Mouse (Mus musculus) left cerebral cortex, postnatal 10 days (tissue): Measurements from ENCODE around the gene Slc16a5. TPM values are rescaled to one million over a fixed set of nuclear protein-coding genes. Genes with fewer than 3 reads are reported as not detected.

Experiments used
- DNase-seq, 2 experiments: peaks; one replicate each; pipeline ENCODE4 v3.0.0; 2021 to 2022; ENCODE audit warnings: low spot score in 2 of 2, mixed read lengths in 1 of 2; ENCODE audit errors: extremely low spot score in 1 of 2
- intact Hi-C: fragments of 180-260 bp; cut with DNase I; formaldehyde crosslinking; loops from one replicate; pipeline ENCODE4 v1.15.1; 2025
- total RNA-seq, 2 experiments: library from RNA; stranded (reverse); gene quantifications; 2 replicates each; pipeline ENCODE4 v1.2.3; 2021

The Slc16a5 gene
- total RNA-seq, result not detected

DNA sequence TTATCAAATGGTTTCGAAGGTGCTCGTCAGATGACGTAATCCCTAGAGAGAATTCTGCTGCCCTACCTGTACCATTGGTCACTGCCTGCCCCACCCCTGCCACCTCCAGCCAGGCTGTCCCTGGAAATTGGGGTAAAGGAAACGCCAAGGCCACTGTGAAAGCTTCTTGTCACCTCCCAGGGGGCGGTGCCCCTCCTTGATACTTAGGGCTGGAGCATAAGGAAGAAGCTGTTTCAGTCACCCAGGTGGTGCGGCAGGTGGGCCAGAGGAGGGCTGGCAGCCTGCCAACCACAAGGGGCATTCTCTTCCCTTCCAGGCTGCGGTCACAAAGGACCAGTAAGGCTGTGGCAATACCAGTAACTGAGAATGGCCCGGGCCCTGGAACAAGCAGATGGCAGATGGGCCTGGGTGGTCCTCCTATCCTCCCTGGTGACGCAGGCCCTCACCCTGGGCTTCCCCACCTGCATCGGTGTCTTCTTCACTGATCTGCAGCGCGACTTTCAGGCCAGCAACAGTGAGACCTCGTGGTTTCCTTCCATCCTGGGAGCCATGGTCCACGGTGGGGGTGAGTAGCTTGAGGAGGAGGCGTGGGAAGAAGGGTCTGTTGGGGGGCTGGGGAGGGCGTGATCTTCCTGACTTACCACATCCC is at the start of gene Slc16a5:
Slc16a5 (plus strand) TSS at position 232 of the 649 bp plus-strand sequence.
- no peak for DNase-seq
- intact Hi-C loops, result no loop called here

DNA sequence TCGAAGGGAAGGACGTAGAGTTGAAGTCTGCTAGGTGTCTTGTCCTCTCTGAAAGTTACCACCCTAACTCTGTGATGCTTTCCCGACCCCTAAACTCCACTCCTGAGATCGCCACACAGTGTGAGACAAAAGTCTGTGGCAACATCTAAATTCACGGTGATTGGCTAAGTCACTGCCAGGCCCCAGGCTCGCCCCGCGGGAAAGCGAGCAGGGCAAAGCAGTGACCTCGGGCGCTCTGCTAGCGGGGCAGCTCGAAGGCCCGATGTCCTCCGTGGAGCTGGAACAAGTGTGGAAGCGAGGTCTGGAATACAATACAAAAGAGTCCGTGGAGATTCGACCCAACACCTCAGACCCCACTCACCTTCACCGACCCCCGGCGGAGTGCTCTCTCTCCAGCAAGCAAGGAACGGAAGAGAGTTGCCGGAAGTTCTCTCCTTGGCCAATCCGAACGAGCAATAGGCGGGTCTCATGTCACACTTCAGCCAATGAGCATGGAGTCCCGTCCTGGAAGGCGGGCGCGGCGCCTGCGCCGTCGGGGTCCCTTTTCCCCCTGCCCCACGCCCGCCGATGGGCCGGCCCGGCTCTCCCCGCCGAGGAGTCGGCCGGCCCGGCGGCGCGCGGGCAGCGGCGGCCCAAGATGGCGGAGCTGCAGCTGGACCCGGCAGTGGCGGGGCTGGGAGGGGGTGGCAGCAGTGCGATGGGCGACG is 42.6 kb upstream of the Slc16a5 start, which contains the start of the genes Atp5h and Kctd2:
Atp5h (minus strand) TSS at position 432 of the 707 bp plus-strand sequence.
Kctd2 (plus strand) TSS at position 598 of the 707 bp plus-strand sequence.
- DNase-seq, result peak; percentile 95 to 97
- intact Hi-C loops, result loop anchor here (2.0 kb wide), 1 partner anchor 55 kb away; the partner anchor contains the start of gene Armc7

DNA sequence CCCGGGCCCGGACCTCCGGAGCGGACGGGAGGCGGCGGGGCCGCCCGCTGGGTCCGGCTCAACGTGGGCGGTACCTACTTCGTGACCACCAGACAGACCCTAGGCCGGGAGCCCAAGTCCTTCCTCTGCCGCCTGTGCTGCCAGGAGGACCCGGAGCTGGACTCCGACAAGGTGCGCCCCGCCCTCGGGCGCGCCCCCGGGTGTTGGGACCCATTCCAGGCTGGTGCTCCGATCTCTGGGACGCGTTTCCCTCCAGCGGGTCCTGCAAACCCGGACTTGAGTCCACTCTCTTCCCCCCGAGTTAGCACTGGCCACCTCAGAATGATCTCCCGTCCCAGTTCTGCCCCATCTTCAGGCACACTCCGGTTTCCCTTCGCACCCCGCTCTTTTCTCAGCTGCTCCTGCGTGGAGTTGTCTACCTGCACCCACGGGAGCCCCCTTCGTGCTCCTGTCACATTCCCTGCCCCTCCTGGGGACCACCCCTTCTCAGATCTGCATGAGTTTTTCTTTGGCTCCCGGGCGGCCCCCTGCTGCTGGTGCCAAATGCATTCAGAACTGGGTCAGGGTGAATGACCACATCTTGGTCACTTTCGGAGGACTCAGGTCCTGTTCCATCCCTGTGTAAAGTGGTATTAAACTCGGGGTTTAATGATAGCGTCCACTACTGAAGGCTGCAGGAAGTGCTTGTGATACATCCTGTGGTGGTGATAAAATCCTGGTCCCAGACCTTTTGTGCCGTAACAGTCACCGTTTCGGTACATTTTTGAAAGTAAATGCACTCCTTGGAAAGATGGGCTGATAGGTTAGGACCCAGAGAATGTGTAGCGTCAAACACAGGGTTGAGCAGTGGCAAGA is 41.7 kb upstream of the Slc16a5 start:
- peak; percentile 30 to 81 for DNase-seq
- intact Hi-C loops, result loop anchor here (2.0 kb wide), 1 partner anchor 54 kb away; the partner anchor contains the start of gene Armc7

DNA sequence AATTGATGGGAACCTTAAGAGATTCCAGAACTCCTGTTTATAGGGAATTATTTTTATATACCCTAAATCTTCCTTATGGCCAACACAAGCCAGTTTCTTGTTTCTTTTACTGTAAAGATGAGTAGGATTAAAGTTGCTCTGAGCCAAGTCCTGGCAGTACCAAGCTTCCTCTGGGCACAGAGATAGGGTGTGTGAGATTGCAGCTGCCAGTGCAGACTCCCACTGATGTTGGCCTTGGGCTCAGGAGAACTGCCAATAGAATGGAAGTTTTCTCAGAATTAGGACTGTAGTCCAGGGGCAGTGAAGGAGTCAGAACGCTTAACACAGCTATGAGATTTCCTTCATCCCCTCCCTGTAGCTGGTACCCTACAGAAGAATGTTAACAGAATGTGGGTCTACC is 40.9 kb upstream of the Slc16a5 start:
- no peak for DNase-seq
- intact Hi-C loops, result loop anchor here (2.0 kb wide), 1 partner anchor 53 kb away; the partner anchor contains the start of gene Armc7

DNA sequence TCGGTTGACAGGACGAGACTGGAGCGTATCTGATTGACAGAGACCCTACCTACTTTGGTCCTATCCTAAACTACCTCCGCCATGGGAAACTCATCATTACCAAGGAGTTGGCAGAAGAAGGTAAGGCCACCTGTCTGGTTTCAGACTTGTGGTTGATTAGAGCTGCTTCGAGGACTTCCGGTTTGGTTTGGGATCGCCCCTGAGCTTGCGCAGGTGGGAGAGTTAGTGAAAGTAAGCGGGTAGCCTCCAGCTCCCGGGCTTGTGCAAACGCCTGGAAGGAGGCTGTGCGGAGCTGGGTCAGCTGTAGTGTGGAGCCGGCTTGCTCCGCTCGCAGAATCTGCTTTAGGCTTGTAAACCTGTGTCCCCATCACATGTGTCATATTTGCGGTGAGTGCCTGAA is 40.3 kb upstream of the Slc16a5 start:
- no peak for DNase-seq
- intact Hi-C loops, result loop anchor here (2.0 kb wide), 1 partner anchor 53 kb away; the partner anchor contains the start of gene Armc7

- intact Hi-C loops, result no loop called here
- DNase-seq, result no peak
These were observed 39.2 kb upstream of the Slc16a5 start for GRCm38 (mm10) chr11:115423091-115423490.

GRCm38 (mm10) chr11:115424666-115425065 is 37.6 kb upstream of the Slc16a5 start:
- intact Hi-C loops, result no loop called here
- no peak for DNase-seq

DNA sequence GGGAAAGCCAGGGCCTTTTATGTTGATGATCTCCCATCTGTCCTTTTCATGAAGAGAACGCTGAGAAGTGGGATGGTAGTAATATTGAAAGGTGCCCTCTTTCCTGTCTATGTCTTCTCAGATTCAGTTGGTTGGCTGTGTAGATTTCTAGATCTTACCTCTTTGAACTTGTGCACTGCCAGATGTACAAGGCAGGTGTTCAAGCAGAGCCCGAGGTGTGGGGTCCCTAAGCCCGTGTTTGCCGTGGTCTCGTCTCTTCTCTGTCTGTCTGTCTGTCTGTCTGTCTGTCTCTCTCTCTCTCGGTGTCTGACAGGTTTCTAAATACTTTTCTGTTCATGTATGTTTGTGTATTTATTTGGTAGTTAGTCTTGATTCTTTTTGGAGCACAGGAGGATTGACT is 36.6 kb upstream of the Slc16a5 start:
- no peak for DNase-seq
- intact Hi-C loops, result no loop called here

DNA sequence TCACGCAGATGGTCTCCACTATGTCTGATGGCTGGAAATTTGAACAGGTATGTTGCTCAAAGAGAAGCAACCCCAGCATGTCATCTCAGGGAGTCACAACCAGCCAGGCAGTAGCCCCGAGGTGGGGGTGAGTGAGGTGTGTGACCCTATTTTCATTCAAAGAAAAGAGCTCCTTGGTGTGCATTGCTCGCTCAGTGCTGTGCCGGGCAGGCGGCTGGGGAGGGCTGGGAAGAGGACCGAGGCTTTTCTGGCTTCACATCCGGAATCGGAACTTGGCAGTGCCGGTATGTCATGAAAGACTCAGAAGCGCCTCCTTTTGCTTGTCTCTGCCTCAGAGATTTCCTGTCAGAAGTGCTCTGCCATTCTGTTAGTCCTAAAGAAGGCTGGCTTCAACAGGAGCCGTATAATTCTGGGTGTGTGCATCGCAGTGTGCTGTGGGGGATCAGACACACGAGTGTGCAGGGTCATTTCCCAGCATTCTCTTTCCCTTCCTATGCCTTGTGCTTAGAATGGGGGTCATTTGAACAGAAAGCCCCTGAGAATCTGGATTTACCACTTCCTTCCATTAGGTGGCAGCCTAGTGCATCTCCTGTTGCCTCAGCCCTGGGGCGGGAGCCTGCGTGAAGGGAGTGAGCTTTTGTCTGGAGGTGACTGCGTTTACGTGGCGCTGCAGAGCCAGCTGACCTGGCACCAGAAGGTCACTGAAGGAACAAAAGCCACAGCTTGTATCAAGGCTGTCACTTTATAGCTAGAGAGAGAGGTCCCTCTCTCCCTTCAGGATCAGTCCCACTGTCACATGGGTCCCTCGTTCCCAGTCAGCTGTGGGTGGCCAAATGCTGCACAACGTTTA is 34.6 kb upstream of the Slc16a5 start:
- intact Hi-C loops, result no loop called here
- DNase-seq, result peak; percentile 72 to 83

DNA sequence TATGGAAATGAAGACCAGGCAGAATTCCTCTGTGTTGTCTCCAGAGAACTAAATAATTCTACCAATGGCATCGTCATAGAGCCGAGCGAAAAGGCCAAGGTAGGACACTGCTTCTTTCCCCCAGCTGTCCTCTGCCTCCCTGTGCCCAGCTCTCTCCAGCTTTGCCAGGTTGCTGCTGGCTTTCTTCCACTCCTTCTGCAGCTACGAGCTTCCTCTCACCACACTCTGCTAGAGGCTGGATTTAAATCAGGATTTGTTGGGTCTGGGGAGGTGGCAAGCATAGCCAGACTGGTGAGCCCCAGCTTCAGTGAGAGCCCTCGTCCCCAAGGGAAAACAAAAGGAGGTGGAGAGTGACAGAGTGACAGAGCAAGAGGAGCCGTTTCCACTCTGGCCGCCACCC is 33.0 kb upstream of the Slc16a5 start:
- DNase-seq, result no peak

GRCm38 (mm10) chr11:115430561-115430960 is 31.7 kb upstream of the Slc16a5 start:
- DNase-seq, result no peak
- intact Hi-C loops, result no loop called here

More for the DNA sequence above, 33.0 kb upstream of the Slc16a5 start:
- intact Hi-C loops, result no loop called here

DNA sequence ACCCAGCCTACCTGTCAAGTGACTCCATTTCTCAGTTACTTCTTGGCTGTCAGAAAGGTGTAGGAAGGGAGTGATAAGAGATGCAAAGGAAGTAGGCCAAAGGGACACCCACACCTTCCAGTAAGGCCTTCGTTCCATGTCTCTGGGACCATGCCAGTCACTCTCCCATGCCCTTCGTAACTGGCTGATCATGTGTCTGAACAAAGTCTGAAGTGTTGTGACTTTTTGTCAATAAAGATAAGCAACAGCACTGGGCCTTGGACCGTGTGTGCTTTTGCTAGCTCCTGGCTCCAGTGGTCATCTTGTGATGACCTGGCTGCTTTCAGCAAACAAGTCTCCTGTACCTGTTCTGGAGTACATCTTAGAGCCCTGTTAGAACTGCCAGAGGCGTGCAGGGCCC is 29.5 kb upstream of the Slc16a5 start:
- intact Hi-C loops, result no loop called here
- no peak for DNase-seq

DNA sequence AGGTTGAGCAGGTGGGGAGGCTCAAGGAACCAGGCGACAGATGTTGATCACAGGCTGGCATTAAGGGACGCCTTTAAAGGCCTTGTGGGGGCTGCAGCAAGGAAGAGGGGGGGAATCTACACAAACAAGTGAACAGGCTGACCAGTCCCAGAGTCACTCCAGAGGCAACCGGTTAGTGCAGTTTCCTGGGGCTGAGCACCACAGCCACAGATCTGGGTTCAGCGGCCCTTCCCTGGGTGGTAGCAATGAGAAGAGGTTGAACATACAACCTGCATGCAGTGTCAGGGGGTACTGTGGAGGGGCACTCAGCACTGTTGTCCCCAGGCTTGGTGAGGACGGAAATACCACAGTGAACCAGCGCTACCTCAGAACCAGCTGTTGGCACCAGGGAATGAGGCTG is 28.9 kb upstream of the Slc16a5 start:
- DNase-seq, result no peak
- intact Hi-C loops, result no loop called here

DNA sequence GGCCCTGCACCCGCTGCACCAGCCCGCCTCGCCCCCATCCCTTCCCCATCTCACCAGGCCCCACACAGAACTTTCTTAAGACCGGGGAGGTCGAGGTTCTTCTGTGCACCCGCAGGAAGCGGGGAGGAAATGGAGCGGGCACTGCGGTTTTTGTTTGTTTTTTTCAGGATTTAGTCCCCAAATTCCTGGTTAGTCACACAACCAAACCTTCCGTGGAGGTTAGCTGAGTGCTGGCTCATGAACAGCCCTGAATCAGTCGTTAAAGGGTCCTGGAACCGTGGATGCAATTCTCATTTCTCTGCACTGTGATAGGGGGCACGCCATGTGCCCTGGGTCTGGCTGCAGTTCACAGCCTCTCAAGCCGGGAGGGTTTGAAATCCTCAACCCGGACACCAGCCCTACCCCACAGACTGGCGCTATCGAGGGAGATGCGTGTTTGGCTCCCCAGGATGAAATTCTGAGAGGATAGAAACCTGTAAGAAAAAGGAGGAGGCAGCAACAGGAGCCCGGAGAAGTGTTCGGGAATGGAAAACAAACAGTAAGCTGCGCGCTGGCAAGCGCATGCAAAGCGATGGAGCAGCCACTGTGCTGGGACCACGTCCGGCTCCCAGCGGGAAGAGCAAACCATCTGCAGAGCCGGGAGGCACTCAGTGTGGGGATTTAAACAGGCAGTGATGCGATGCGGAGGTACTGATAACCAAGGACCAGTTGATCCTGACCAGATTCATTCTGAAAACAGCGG is 26.5 kb upstream of the Slc16a5 start:
- peak in 1 of 2 experiments; percentile 70 for DNase-seq
- intact Hi-C loops, result no loop called here

DNA sequence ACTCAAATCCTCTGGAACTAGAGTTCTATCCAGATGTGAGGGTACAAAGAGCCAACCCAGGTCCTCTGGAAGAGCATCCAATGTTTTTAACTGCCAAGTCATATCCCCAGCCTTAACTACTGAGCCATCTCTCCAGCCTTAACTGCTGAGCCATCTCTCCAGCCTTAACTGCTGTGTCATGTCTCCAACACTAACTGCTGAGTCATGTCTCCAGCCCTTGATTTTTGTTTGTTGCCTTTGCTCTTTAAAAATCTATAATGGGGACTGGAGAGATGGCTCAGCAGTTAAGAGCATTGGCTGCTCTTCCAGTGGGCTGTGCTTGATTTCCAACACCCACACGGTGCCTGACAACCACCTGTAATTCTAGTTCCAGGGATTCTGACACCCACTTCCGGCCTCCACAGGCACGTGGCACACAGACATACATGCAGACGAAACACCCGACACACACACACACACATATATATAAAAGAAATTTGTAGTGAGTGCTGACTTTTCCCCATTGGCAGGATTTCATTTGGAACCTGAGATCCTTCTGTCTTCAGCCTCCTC is 24.6 kb upstream of the Slc16a5 start:
- no peak for DNase-seq
- intact Hi-C loops, result no loop called here

- no peak for DNase-seq
- intact Hi-C loops, result no loop called here
These were observed 22.9 kb upstream of the Slc16a5 start for GRCm38 (mm10) chr11:115439326-115439725.

- intact Hi-C loops, result no loop called here
- no peak for DNase-seq
These were observed 22.2 kb upstream of the Slc16a5 start, which contains the start of gene Trim80 for GRCm38 (mm10) chr11:115439906-115440595. Gene Trim80, plus strand, starts transcription at chr11:115440545.
